Mouse (Mus musculus): ENCODE measurements at regions not wholly inside any gene's neighbourhood (a gene's known extent, or its start where the extent isn't known, plus 50 kb on each side); places are given as distances from the start of the nearest gene placed in this dataset.

- TF ChIP-seq CTCF (conservative IDR thresholded peaks at IDR 0.05; ENCODE audit: insufficient read depth, insufficient read length, low read depth, low read length) (no peak), POLR2A (IDR thresholded peaks at IDR 0.05; ENCODE audit: low read depth, low read length) (no peak)
These were observed 71.5 kb upstream of the Rgma start for GRCm38 (mm10) chr7:73303818-73304217.

Measured in kidney, adult 2 months (tissue).